Mouse (Mus musculus): ENCODE data around the gene Parvg.

The Parvg gene

DNA sequence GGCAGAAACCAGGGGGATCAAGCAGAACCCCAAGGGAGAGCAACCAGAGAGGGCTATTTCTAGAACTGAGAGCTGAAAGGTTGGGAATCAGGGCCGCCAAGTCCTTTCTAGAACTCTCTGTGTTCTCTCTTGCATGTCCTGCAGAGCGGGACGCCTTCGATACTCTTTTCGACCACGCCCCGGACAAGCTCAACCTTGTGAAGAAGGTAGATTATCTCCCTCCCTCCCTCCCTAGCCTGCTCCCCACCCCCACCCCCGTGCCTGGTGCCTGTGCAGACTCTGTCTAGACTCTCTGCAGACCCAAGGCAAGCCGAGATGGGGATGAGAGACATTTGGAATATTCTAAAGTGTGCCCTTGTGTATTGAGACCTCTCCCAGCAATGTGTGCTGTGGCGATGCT is 20.6 kb upstream of the Parvg start:
- no peak for DNase-seq (ENCODE audit: low read depth, low spot score)

- no peak for DNase-seq (ENCODE audit: low read depth, low spot score)
Measured at GRCm38 (mm10) chr15:84305333-84305732, 18.5 kb upstream of the Parvg start.

- no peak for DNase-seq (ENCODE audit: low read depth, low spot score)
Measured at GRCm38 (mm10) chr15:84310271-84310670, 13.6 kb upstream of the Parvg start.

DNA sequence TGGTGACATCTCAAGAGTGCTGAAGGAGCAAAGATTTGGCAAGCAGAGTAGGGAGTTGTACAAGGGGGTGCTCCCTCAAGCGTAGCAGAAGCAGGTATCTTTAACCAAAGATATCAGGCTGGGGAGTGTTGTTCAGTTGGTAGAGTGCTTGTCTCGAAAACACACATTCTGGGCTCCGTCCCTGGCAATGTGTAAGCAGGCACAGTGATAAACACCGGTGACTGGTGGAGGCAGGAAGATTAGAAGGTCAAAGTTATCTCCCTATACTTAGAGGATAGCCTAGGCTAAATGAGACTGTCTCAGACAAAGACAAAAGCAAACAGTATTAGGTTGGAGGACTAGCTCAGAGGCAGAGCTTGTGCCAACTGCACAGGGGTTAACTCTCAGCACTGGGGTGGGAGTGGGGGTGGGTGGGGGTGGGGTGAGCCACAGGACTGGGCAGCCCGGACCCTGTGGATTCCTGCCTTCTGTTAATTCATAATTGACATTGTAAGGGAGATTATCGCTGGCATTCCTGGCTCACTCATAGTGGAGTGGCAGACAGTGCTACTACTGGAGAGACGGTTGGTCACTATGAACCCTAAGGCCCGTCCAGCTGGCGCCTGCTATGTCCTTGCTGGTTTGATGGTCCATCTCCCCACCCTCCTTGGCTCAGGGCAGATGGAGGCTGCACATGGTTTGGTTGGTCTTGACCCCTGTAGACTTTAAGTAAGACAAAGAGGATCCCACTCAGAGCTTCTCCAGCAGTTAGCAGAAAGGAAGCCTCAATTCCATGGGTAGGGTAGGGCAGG is 12.3 kb upstream of the Parvg start:
- no peak for DNase-seq (ENCODE audit: low read depth, low spot score)

GRCm38 (mm10) chr15:84312878-84313565 is 10.8 kb upstream of the Parvg start:
- no peak for DNase-seq (ENCODE audit: low read depth, low spot score)

- DNase-seq (ENCODE audit: low read depth, low spot score) = no peak
Measured at GRCm38 (mm10) chr15:84313566-84313878, 10.3 kb upstream of the Parvg start.

GRCm38 (mm10) chr15:84314420-84315080 is 9.3 kb upstream of the Parvg start:
- no peak for DNase-seq (ENCODE audit: low read depth, low spot score)

DNA sequence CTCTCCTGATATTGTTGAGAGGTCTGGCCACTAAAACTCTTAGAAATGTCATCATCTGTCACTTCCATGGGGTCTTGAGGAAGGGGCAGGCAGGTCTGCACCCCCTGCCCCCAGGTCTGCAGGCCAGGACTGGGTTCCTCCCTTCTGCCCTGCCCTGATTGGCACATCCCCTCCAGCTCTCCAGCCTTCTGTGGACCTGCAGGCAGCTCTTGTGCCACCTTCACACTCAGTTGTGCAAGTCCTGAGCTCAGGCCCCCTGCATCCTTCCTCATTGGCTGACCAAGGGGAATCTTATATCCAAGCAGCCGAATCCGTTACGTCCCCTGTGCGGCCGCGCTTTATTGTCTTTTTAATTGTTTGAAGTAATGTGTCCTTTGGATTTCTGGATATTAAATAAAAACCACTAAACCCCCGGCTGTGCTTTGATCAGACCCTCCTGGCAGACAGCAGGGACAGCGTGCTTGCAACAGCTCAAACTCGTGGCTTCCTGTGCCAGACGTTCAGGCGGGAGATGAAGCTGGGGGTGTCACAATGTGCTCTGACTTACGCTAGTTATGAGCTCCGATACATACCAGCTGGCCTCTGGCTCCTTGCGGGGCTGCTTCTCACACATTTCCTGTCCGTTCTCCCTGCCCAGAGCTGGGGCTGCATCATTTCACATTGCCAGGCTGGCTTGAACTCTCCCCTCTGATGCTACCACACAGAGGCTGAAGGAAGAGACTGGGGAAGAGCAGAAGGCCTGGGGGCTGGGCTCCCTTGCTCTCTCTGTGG is 8.4 kb upstream of the Parvg start:
- DNase-seq (ENCODE audit: low read depth, low spot score) = no peak

DNA sequence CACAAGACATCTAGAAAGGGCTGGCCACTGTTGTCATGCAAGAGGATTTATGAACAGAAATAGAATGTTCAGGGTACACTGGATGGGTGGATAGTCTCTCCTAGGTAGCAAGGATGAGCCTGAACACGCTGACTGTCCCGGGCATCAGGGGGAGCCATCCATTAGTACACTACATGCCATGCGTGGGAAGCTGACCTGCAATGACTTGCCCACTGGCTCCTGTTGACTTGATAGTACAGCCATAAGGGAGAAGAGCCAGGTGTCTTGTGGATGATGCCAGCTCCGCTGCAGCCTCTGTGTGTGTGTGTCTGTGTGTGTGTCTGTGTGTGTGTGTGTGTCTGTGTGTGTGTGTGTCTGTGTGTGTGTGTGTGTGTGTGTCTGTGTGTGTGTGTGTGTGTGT is 4.4 kb upstream of the Parvg start:
- no peak for DNase-seq (ENCODE audit: low read depth, low spot score)

DNA sequence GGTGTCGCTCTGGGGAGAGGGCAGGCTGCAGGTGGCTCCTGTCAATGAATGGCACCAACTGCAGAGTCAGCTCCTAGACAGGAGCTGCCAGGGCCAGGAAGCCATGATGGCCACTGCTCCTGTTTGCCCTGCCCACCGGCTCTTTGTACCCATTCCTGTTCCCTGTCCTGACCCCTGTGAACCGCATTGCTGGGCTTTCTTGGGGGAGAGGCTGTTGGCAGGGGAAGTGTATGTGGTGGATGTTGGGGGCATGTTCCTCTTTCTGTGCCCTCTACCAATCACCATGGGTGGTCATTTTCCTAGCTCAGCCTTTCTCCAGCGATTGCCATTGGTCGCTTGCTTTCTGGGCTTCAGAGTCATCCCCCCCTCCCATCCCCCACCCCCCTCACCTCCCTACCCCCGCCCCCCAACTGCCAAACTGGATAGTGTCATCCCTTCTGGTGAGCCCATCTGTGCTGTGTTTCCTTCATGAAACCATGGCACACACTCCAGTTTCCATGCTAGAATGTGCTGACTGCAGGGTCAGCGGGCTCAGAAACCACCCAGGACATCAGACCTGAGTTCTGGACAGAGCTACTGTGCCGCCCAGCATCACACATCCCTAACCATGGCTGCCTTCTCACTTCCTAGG is 2.2 kb upstream of the Parvg start:
- DNase-seq (ENCODE audit: low read depth, low spot score) = no peak

DNA sequence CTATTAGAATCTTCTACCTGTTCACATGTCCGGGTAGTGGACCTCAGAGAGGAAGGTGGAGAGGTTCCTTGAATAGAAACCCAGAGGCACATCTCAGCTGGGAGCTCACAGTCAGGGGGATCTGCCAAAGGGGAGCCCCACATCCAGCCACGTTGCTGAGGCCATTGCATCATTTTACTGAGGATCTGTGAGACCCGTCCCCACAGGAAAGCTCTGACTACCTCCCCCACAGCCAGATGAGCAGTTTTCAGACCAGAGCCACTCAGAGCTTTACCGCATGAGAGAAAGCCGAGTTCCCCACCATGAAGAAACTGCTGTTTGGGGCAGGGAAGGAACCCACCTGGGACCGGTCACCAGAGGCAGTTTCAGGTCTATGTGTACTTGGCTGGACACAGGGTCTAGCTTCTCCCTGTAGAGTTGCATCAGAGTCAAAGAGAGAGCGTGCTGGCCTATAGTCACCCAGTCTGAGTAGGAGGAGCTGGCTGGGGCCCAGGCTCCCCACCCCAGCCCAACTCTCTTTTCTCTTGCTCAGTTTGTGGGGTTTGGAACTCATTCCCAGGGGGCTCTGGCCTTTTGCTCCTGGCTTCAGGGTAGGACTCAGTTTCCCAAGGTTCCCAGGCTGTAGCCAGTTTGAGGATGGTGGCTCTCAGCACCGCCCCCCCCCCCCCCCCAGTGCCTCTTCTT is 1.2 kb downstream of the Parvg start:
- no peak for DNase-seq (ENCODE audit: low read depth, low spot score)

DNA sequence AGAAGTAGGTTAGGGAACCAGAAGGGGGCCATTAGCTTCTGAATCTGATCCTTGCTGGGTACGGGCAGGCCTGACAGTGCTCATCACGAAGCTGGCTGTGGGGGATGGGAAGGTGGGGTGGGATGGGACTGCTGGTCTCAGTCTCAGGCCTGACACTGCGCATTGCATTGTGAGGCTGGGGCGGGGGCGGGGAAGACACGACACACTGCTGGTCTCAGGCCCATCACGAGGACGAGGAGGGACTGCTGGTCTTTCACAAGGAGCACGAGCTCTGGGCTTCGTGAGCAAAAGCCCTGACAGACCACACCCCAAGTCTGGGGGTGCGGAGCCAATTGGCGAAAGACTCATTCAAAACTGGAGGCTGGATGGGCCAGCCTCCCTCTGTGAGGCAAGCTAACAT is 1.9 kb downstream of the Parvg start:
- no peak for DNase-seq (ENCODE audit: low read depth, low spot score)

DNA sequence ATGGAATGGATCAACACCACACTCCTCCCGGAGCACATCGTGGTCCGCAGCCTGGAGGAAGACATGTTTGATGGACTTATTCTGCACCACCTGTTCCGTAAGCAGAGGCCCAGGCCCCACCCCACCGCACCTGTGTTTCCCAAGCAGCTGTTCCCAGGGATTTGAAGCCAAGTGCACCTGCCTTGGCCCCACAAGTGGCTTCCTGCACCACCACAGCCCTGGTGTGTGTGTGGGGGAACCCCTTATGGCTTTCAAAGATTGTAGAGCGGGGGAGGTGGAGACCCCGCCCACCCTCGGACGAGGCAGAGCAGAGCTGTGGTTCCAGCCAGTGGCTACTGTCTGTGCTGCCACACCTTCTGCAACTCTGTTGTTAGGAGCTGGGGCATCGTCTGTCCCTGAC is 5.0 kb downstream of the Parvg start:
- DNase-seq (ENCODE audit: low read depth, low spot score) = no peak

GRCm38 (mm10) chr15:84329940-84330339 is 6.1 kb downstream of the Parvg start:
- no peak for DNase-seq (ENCODE audit: low read depth, low spot score)

- DNase-seq (ENCODE audit: low read depth, low spot score) = no peak
Measured at GRCm38 (mm10) chr15:84331066-84331612, 7.3 kb downstream of the Parvg start.

- DNase-seq (ENCODE audit: low read depth, low spot score) = no peak
Measured at GRCm38 (mm10) chr15:84336281-84336817, 12.5 kb downstream of the Parvg start.

GRCm38 (mm10) chr15:84337599-84337998 is 13.8 kb downstream of the Parvg start:
- DNase-seq (ENCODE audit: low read depth, low spot score) = no peak

DNA sequence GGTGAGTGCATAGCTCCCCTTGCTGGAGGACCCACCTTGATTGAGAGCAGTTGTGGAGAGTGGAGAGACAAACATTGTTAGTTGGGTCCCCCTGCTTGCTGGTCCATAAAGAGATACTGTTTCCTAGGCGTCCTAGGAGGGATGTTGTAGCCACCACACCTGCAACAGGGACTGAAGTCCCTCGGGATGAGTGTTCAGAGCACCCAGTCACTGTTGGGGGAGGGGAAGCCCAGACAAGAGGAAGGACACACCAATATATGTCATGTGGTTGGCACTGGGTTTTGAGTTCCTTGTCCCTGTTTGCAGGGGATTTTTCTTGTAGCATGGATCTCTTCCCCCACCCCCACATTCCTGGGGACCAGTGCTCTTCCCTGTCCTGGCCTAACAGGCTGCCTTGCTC is 17.1 kb downstream of the Parvg start:
- no peak for DNase-seq (ENCODE audit: low read depth, low spot score)

- no peak for DNase-seq (ENCODE audit: low read depth, low spot score)
Measured at GRCm38 (mm10) chr15:84348769-84349168, 24.9 kb downstream of the Parvg start.

GRCm38 (mm10) chr15:84349915-84350738 is 26.3 kb downstream of the Parvg start:
- DNase-seq (ENCODE audit: low read depth, low spot score) = no peak

Measured in embryo, embryonic 11.5 days (tissue).